Mouse (Mus musculus) small intestine, adult 2 months (tissue): ENCODE results near the gene Tcp11l2.

Source experiments
- CTCF ChIP-seq: fragments of 200-500 bp; IDR thresholded peaks from 2 replicates; pipeline ENCODE4 v1.5.1; 2012; ENCODE audit warnings: low read depth, mild to moderate bottlenecking, control low read depth, inconsistent platforms, low read length, moderate library complexity, mixed read lengths; ENCODE audit not compliant: insufficient replicate concordance, insufficient read length; ENCODE audit errors: extremely low read depth
- POLR2A ChIP-seq: fragments of 200-500 bp; IDR thresholded peaks from 2 replicates; pipeline ENCODE4 v1.6.1; 2012; ENCODE audit warnings: low read depth, mild to moderate bottlenecking, control low read depth, inconsistent platforms, low read length, moderate library complexity

DNA sequence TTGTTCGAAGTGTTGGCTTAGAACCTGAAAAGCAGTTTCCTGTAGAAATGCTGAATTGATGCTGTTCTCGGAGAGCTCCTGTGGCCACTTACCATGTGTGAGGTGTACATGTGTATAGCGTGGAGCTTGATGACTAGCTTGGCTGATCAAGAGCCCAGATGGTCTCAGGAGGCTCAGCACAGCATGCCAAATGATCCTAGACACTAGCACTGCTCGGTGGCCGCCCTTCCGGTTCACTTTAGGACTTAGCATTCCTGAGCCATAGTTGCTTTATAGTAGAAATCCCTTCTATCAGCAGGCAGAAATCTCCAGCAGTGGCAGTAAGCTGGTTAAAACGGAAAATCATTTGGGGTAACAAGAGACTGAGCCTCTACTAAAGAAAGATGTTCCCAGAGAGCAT is 64.4 kb downstream of the Tcp11l2 start:
- no peak for TF ChIP-seq CTCF
- no peak for TF ChIP-seq POLR2A
